Comparison of ENCODE assay signal across 12 mouse cellular contexts in genomic region chr3:55336895-55337294, GRCm38 (mm10).
A peak's percentile ranks its signal among the peaks of the same experiment; 100 is the strongest.
DNase-seq lines count a peak whose midpoint lies in the region; ATAC-seq lines count a peak whose summit lies in the region.
"Had no signal": no experiment of that assay in that cellular context is flagged by ENCODE, and none has a peak within 500 bp of the region (broad histone marks: within the 10 kb centered on the region; RNA-seq: fewer than 3 reads in every experiment).

No protein-coding gene starts in this region.

- ATAC-seq in limb, embryonic 12.5 days (ENCODE audit: insufficient number of reproducible peaks, insufficient read depth, low FRiP score, low TSS enrichment, low read depth): no peak
- no peak for ATAC-seq in megakaryocyte, adult 5-6 weeks (ENCODE audit: poor library complexity, severe bottlenecking)
- ATAC-seq: forebrain, embryonic 14.5 days; liver, postnatal 0 days had no signal

- H3K9me3 ChIP-seq in limb, embryonic 12.5 days: no peaks in the 10 kb centered on the region

- peak; percentile 47 to 49 for DNase-seq in adrenal gland, adult (ENCODE audit: inconsistent age in 2 of 2, low spot score in 1 of 2)
- no peak for DNase-seq in adrenal gland, adult 8-10 months
- peak; percentile 70 for DNase-seq in urinary bladder, postnatal 14 days (ENCODE audit: low spot score)
- DNase-seq in urinary bladder, adult 2 months (ENCODE audit: low spot score): no peak
- no peak for DNase-seq in embryo, embryonic 10.5 days (ENCODE audit: low spot score)
- DNase-seq in thymus, postnatal 25 days: no peak
- DNase-seq: liver, postnatal 0 days had no signal

- no peak overlapping the region for H3K4me3 ChIP-seq in limb, embryonic 12.5 days (replicated peaks)

- H3K4me1 ChIP-seq in limb, embryonic 12.5 days (replicated peaks): peaks cover 15% of the 10 kb centered on the region

- peak overlapping the region; percentile 41; the same call in 1 of the 2 replicates for H3K27ac ChIP-seq in limb, embryonic 12.5 days
- H3K27ac ChIP-seq: hindbrain, embryonic 14.5 days had no signal

- 30% methylated on average over 11 of the region's 11 CpGs for WGBS in limb, embryonic 12.5 days

- no peak overlapping the region for H3K9ac ChIP-seq in limb, embryonic 12.5 days (replicated peaks)
- H3K9ac ChIP-seq: hindbrain, embryonic 14.5 days; liver, postnatal 0 days had no signal

- H3K27me3 ChIP-seq in limb, embryonic 12.5 days: no peaks in the 10 kb centered on the region

- H3K4me2 ChIP-seq in limb, embryonic 12.5 days: no peak overlapping the region
- H3K4me2 ChIP-seq: hindbrain, embryonic 14.5 days had no signal

- no peaks in the 10 kb centered on the region for H3K36me3 ChIP-seq in limb, embryonic 12.5 days
- H3K36me3 ChIP-seq: G1E had no signal

Comparison
In these comparisons a context has a peak if more than half of its experiments do, and no peak if none do; other contexts are left out.
1. DNase-seq: peak in adrenal gland, adult (2 of 2) and urinary bladder, postnatal 14 days (single experiment); none in adrenal gland, adult 8-10 months (single experiment), urinary bladder, adult 2 months (single experiment), embryo, embryonic 10.5 days (single experiment) and thymus, postnatal 25 days (single experiment).